Mouse (Mus musculus): ENCODE measurements around the gene Efemp2.

The Efemp2 gene

DNA sequence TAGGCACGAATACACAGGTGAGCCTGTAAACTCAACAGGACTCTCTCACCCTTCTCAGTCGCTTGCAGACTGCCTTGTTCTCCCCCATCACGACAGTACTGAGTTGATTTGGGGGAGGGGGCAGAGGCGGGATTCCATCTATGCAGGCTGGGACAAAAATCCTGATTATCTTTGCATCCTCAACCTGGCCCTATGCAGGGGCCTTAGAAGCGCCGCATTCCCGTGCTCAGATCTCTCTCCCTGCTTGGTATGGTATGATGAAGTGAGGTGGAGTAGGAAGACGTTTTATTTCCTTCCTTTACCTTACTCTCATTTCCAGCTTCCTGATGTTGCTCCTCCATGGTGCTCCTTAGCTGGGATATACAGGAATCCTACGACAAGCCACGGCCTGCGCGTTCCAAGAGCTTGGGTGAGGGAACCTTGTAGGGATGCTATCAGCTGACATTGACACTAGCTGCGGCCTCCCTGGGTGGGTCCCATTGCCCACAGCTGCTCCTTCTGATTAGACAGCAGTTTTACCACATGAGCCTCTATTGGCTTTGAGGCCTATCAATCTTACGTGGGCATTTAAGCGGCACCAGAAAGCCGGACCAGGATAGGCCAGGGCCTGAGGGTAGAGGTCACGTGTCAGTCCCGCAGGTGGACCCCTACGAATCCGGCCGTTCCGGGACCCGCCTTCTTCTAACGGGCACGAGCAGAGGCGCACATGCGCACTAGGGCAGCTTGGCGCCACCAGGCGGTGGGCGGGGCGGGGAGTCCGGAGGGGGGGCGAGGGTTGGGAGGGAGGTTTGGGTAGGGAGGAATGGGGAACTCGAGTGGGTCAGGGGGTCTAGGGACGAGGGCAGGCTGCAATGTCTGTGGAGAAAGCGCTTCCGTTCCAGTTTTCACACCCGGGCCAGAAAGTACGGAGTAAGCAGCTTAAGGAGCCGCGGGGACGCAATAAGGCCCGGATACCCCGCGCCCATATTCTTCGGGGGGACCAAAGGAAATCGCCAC lies 36.6 kb downstream of the Efemp2 start, which contains the start of gene Snx32:
TSS of gene Snx32 (minus strand) at position 508 of the 996 bp plus-strand sequence.
- peak; percentile 99 for DNase-seq

DNA sequence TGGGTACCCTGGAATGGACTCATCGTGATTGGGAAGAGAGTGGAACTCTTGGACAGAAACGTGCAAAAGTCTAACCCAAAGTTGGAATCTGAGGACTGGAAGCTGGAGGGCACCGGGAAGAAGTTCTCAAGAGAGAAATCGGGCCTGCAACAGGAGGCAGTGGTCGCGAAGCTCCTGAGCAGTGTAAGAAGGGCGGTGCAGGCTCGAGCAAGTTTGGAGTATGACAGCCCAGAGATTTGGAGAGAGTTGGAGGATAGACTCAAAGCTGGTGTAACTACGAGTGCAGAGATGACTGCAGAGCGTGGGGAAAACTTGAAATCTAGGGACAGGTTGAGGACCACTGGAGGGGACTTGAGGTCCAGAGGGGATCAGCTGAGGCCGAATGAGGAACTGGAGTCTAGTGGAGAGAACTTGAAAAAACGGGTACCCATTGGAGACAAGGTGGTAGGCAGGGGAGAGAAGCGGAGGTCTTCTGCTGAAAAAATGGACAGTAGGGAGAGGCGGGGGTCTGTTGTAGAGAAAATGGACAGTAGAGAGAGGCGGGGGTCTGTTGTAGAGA lies 37.4 kb downstream of the Efemp2 start:
- DNase-seq, result no peak

DNA sequence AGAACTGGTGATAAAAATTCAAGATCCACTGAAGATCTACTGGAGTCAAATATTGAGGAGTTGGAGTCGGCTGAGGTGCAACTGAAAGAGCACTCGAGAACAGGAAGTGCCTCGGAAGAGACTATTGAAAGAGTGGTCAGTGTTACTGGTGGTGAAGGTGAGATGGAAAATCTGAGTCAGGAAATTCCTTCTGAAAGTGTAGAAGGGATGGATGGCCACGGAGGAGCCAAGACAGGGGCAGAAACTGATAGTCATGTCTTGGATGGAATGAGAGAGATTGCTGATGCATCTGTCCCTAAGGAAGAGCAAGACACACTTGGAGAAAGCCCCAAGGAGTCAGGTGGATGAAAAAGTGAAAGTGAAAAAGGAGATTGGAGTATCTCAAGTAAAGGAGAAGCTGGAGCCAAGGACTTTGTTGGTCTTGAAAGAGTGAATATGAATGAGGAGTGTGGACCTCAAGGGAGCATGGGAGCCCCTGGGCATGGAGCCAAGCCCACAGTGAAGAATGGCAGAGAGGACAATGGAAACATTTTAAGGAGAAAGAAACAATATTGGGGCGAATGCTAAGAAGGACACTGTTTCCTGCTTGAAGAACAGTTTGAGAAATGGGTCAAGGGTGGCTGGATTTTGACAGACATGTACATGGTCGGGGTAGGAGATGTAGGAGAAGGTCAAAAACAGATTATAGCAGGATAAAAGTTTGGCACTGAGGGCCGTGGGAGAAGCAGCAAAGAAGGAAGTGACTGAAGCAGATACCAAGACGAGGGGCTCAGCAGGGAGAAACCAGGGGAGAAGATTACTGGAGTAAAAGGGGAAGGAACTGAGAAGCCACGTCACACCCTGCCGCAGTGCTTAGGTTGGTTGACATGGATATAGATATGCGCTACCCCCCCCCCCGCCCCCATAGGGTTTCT lies 38.6 kb downstream of the Efemp2 start:
- no peak for DNase-seq

DNA sequence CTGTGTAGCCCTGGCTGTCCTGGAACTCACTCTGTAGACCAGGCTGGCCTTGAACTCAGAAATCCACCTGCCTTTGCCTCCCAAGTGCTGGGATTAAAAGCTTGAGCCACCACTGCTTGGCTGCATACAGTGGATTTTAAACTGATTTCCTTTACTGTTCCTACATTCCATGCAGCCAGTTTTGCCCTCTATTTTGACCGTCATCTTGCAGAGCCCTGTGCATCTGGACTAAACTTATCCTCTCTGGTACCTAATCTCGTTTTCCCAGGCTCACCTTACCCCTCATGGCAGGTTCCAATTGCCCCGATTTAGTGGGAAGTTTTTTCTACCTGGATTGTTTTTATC lies 39.2 kb downstream of the Efemp2 start:
- no peak for DNase-seq

DNA sequence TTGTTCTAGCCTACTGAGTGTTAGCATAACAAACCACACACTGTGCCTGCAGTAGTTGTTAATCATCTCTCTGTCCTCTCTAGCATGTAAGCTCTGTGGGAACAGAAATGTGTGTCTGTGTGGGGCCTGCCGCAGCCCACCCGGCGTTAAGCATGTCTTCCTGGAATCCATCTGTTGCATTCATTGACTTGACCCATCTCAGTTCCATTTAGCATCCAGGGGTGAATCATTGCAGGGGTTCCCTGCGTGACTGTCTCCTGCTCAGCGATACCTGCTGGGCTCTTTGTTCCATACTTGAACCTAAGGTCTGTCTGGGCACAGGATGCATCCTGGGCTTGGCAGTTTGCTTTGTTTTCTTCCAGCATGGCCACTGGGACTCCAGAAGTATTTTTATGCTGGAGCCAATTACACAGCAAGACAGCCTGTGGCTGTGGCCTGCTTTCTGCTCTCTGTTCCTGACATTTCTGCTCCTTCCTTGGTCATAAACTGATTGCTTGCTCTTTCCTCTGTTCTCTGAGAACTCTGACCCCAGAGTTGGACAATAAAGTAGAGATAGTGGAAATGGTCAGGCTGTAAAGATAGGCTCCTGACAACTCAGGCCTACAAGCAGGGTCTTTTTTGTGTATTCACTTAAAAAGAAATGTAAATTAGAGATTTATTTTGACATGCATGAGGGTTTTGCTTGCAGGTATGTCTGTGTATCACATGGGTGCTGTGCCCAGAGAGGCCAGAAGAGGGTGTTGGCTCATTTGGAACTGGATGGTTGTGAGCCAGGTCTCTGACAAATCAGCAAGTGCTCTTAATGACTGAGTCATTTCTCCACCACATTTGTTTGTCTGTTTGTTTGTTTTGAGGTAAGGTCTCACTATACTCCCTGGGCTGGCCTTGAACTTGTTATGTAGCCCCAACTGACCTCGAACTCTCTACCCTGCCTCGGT lies 42.4 kb downstream of the Efemp2 start:
- no peak for DNase-seq

DNA sequence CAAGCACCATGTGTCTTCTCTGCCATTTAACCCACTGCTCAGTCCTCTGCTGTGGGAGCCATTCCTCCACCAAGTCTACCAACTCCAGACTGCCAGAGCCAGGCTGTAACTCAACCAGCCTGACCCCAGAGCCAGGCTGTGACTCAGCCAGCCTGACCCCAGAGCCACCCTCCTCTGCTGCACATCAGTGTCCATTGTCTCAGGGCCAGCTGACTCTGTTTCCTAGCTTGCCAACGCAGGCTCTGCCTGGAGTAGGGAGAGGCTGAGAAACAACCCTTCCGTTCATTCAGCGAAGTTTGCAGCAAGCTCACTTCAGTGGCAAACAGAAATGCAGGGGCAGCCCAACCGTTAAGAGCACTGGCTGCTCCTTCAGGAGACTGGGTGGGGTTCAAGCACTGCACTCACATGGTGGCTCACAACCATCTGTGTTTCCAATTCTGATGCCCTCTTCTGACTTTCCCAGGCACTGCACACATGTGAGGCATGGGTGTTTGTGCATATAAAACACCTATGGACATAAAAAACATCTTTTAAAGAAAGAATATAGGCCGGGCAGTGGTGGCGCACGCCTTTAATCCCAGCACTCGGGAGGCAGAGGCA lies 43.3 kb downstream of the Efemp2 start:
- no peak for DNase-seq

DNA sequence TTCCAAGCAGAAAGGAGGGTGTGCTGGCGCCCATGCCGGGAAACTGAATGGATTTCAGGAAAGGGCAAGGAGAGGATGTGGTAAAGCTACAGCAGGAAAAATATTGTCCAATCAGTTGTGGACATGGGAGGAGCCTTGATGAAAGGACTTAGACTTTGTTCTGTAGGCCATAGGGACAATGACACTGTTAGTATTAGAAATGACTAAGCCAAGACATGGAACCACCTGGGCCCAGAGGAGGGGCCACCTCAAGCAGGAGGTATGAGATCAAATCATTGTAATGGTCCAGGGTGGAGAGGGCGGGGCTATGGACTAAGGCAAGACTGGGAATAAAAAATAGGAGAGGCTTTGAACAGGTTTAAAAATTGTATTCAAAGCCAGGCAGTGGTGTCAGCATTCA lies 45.0 kb downstream of the Efemp2 start:
- no peak for DNase-seq

DNA sequence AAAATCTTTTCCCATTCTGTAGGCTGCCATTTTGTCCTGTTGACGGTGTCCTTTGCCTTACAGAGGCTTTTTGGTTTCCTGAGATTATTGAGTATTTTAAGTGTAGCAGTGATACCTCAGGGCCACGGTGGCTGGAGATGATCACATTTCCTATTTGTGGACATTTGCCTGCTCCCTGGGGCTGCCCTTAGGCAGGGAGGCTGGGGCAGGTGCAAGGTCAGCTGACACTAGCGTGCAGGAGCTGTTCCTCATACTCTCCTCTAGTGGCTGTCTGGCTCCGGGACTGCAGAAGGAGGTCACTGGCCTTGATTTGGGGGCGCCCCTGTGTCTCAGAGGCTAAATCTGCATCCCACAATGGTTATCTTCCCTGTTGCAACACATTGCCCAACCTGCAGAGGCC lies 51.5 kb downstream of the Efemp2 start:
- DNase-seq, result no peak

DNA sequence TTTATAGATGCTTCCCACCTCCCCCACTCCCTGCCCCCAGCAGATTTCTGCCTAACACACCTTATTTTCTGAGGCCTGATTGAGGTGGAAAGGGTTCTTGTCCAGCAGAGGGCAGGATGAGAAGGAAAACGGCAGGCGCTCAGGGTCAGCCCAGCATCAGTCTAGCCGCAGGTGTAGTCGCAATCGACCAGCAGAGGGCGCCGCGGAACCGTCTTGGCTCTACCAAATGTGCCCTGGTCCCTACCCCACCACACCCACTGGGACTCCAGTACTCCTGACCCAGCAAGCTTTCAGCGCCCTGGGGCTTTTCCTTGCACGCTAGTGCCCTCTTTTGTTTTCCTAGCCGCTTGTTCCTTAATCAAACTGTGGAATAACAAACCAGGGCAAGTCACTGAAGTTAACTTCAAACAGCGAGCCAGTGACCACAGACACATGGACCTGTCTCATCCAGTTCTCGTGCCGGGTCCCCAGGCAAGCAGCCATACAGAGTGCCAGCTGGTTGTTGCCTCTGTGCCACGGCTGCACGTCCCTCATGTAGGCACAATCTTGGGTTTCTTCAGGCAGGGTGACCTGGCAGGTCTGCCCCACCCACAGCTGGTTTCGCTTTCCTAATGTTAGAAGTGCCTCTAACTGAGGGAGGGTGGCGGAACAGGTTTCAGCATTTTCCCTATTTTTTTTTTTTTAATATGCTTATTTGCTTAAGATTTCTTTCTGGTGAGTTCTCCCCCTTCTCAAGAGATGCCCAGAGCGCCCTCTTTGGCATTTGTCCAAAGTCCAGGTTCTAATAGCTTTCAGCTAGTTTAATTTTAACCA lies 55.8 kb downstream of the Efemp2 start:
- peak; percentile 95 for DNase-seq

DNA sequence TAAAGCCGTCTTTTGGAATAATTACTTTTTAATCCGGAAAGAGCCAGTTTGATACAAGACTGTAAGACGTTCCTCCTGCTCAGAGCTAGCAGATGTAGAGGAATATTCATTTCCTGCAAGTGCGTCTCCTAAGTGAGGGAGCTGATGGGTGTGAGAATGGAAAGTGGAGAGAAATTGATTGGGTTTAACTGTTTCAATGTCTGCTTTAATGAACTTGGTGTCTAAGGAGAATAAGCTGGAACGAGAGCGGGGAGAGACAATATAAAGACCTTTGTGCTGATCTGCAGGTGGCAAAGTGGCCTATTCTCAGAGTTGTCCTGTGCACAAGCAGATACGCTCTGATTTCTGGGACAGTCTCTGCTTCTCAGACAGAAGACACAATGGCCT lies 56.4 kb downstream of the Efemp2 start:
- no peak for DNase-seq
